Mouse (Mus musculus) spleen, adult 2 months (tissue): ENCODE results near the gene Hmgcr.

Experiments
- CTCF ChIP-seq: fragments of 200-500 bp; IDR thresholded peaks from 2 replicates; pipeline ENCODE4 v1.5.1; 2011; ENCODE audit warnings: mild to moderate bottlenecking, inconsistent platforms; ENCODE audit not compliant: insufficient read depth, insufficient read length, insufficient replicate concordance; ENCODE audit errors: extremely low read depth
- POLR2A ChIP-seq: fragments of 200-500 bp; IDR thresholded peaks from 2 replicates; pipeline ENCODE4 v1.6.1; 2011; ENCODE audit warnings: low read depth, low read length, inconsistent platforms

GRCm38 (mm10) chr13:96709269-96710233 lies 38.8 kb upstream of the Hmgcr start:
- no peak for TF ChIP-seq POLR2A
- no peak for TF ChIP-seq CTCF
